Mouse (Mus musculus): ENCODE measurements around the gene Mob3a. TPM values are rescaled to one million over a fixed set of nuclear protein-coding genes. Genes with fewer than 3 reads are reported as not detected.

Mob3a gene
- total and polyA plus RNA-seq, 3 experiments = 56.9 to 84.2 (median 71.4) TPM

DNA sequence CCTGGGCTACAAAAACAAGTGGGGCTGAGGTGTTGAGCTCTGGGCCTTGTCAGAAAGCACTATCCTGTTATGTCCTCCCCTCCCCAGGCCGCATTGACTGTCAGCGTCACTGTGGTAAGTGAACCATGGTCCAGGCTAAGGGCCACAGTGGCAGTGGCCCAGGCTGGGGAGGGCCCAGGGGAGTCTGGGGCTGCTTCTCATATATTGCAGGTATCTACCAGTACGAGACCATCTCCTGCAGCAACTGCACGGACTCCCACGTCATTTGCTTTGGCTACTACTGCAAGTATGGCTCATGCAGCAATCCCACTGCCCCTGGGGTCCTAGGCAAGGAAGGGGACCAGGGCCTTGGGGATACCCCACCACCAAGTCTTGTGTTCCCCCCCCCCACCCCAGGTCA lies 1.9 kb upstream of the Mob3a start:
- H3K27me3 ChIP-seq (replicated peaks) = no peaks in the 10 kb centered on the region
- peak overlapping the region; percentile 81; the same call in 1 of the 2 replicates for H3K9ac ChIP-seq (ENCODE audit: insufficient read depth, low read depth)

DNA sequence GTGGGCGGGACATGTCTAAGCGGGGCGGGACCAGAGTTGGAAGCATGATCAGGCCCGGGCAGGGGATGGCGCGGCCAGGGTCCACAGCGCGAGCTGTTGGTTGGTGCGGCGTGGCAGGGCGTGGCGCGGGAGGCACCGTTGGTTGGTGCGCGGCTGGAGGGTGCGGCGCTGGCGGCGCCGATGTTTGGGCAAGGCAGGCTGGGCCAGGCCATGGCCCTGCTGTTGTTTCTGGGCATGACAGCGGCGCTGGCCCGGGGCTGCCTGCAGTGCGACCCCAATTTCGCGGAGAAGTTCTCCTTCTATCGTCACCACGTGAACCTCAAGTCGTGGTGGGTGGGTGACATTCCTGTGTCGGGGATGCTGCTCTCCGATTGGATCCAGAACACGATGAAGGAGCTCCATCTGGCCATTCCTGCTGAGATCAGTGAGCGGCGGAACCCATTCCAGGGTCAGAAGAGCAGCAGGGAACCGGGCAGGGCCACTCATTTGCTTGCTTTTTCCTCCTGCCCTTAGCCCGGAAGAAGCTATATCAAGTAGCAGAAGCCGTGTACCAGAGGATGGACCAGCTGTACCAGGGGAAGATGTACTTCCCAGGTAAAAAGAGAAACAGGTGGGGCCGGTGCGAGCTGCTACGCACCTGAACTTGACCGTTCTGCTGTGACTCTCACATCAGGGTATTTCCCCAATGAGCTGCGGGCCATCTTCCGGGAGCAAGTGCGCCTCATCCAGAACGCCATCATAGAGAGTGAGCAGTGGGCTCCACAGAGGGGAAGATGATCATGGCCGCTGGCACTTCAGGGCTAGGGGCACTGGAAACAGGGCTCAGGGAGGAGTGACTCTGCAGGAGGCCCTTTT lies 986 bp upstream of the Mob3a start:
- peak overlapping the region; percentile 81 for H3K9ac ChIP-seq (ENCODE audit: insufficient read depth, low read depth)
- H3K4me2 ChIP-seq (ENCODE audit: insufficient read depth, low read depth, poor library complexity, severe bottlenecking) = peak overlapping the region; percentile 86
- peak; percentile 92 for DNase-seq (ENCODE audit: extremely low read depth)
- H3K79me2 ChIP-seq (replicated peaks; ENCODE audit: control insufficient read depth, extremely low read depth, insufficient read depth, poor library complexity, severe bottlenecking) = peaks cover 23% of the 10 kb centered on the region
- dilution Hi-C loops (cut with MboI; ENCODE audit: extremely low pct_ligation_motif_present, extremely low pct_unique_long_range_greater_than_20kb, low sequenced_read_pairs) (no loop called here), in situ Hi-C loops (cut with MboI; ENCODE audit: low pct_ligation_motif_present, low pct_unique_long_range_greater_than_20kb, low sequenced_read_pairs) (no loop called here)
- peaks cover 24 to 43% of the 10 kb centered on the region in 2 experiments for H3K4me1 ChIP-seq (ENCODE audit: control insufficient read depth in 1 of 2, insufficient read depth in 2 of 2)
- H3K27me3 ChIP-seq (replicated peaks) = no peaks in the 10 kb centered on the region
- peak overlapping the region; percentile 78 to 85 (median 78) for H3K4me3 ChIP-seq (replicated peaks in 1 of 3; ENCODE audit: low read depth in 2 of 3, low read length in 2 of 3, poor library complexity in 1 of 3)
- H3K36me3 ChIP-seq (replicated peaks in 1 of 2; ENCODE audit: control insufficient read depth in 1 of 2, insufficient read depth in 1 of 2, low read length in 1 of 2) = peaks cover 23 to 50% of the 10 kb centered on the region in 2 experiments
- no peaks in the 10 kb centered on the region for H3K9me3 ChIP-seq (replicated peaks; ENCODE audit: low read length)
- H3K27ac ChIP-seq (ENCODE audit: insufficient read depth, low read depth) = peak overlapping the region; percentile 61
- no peak; the same call in none of the 2 replicates for TF ChIP-seq HCFC1 (IDR thresholded peaks at IDR 0.05; ENCODE audit: low read depth, low read length)
- peak; percentile 19; the same call in 1 of the 2 replicates for TF ChIP-seq BHLHE40 (IDR thresholded peaks at IDR 0.05; ENCODE audit: low read depth, low read length)
- TF ChIP-seq CTCF (conservative IDR thresholded peaks at IDR 0.05 in 1 of 2, IDR thresholded peaks at IDR 0.05 in 1 of 2; ENCODE audit: low read depth in 2 of 2, low read length in 2 of 2) = no peak
- TF ChIP-seq NELFE (IDR thresholded peaks at IDR 0.05; ENCODE audit: low read depth, low read length) = no peak
- TF ChIP-seq USF2 (conservative IDR thresholded peaks at IDR 0.05; ENCODE audit: low read depth, low read length) = no peak
- TF ChIP-seq E2F4 (IDR thresholded peaks at IDR 0.05; ENCODE audit: insufficient replicate concordance, low read depth, low read length) = no peak
- TF ChIP-seq SIN3A (IDR thresholded peaks at IDR 0.05; ENCODE audit: low read length) = peak; percentile 93
- TF ChIP-seq RCOR1 (conservative IDR thresholded peaks at IDR 0.05; ENCODE audit: low read depth, low read length) = no peak
- no peak for TF ChIP-seq JUND (conservative IDR thresholded peaks at IDR 0.05; ENCODE audit: low read depth, low read length)
- no peak for TF ChIP-seq POLR2AphosphoS2 (IDR thresholded peaks at IDR 0.05; ENCODE audit: low read depth, low read length)
- no peak for TF ChIP-seq CHD2 (IDR thresholded peaks at IDR 0.05; ENCODE audit: low read length)
- TF ChIP-seq MAX (IDR thresholded peaks at IDR 0.05; ENCODE audit: low read length) = peak; percentile 42; the same call in 1 of the 2 replicates
- TF ChIP-seq GABPA (IDR thresholded peaks at IDR 0.05; ENCODE audit: insufficient replicate concordance, low read depth, low read length) = no peak
- TF ChIP-seq POLR2A (IDR thresholded peaks at IDR 0.05; ENCODE audit: low read depth, low read length) = peak; percentile 21; the same call in 1 of the 2 replicates
- TF ChIP-seq NRF1 (IDR thresholded peaks at IDR 0.05; ENCODE audit: low read depth, low read length) = peak; percentile 60
- no peak for TF ChIP-seq JUN (IDR thresholded peaks at IDR 0.05; ENCODE audit: insufficient read depth, low read depth, low read length)
- no peak for TF ChIP-seq TBP (conservative IDR thresholded peaks at IDR 0.05; ENCODE audit: low read depth, low read length)
- no peak for TF ChIP-seq IRF4 (IDR thresholded peaks at IDR 0.05; ENCODE audit: low read depth, low read length)
- no peak; the same call in 1 of the 2 replicates for TF ChIP-seq TCF12 (IDR thresholded peaks at IDR 0.05; ENCODE audit: low read depth, low read length)
- no peak for TF ChIP-seq RAD21 (IDR thresholded peaks at IDR 0.05; ENCODE audit: low read depth, low read length)
- TF ChIP-seq SMC3 (IDR thresholded peaks at IDR 0.05; ENCODE audit: low read depth, low read length) = no peak
- TF ChIP-seq MXI1 (IDR thresholded peaks at IDR 0.05; ENCODE audit: low read depth, low read length) = peak; percentile 94
- TF ChIP-seq ZKSCAN1 (IDR thresholded peaks at IDR 0.05; ENCODE audit: borderline replicate concordance, low read depth, low read length) = no peak
- TF ChIP-seq ZC3H11A (IDR thresholded peaks at IDR 0.05; ENCODE audit: low read depth, low read length) = no peak

More for the DNA sequence above, 1.9 kb upstream of the Mob3a start:
- Histone ChIP-seq H3K9me3 (replicated peaks; ENCODE audit: low read length) (no peaks in the 10 kb centered on the region), H3K79me2 (replicated peaks; ENCODE audit: control insufficient read depth, extremely low read depth, insufficient read depth, poor library complexity, severe bottlenecking) (peaks cover 14% of the 10 kb centered on the region), H3K4me3 (replicated peaks in 1 of 3; ENCODE audit: low read depth in 2 of 3, low read length in 2 of 3, poor library complexity in 1 of 3) (peak overlapping the region; percentile 78 to 85 (median 78)), H3K36me3 (replicated peaks in 1 of 2; ENCODE audit: control insufficient read depth in 1 of 2, insufficient read depth in 1 of 2, low read length in 1 of 2) (peaks cover 32 to 50% of the 10 kb centered on the region in 2 experiments), H3K4me1 (ENCODE audit: control insufficient read depth in 1 of 2, insufficient read depth in 2 of 2) (peaks cover 15 to 34% of the 10 kb centered on the region in 2 experiments), H3K4me2 (ENCODE audit: insufficient read depth, low read depth, poor library complexity, severe bottlenecking) (peak overlapping the region; percentile 86), H3K27ac (ENCODE audit: insufficient read depth, low read depth) (peak overlapping the region; percentile 33; the same call in 1 of the 2 replicates)
- in situ Hi-C loops (cut with MboI; ENCODE audit: low pct_ligation_motif_present, low pct_unique_long_range_greater_than_20kb, low sequenced_read_pairs) (no loop called here), dilution Hi-C loops (cut with MboI; ENCODE audit: extremely low pct_ligation_motif_present, extremely low pct_unique_long_range_greater_than_20kb, low sequenced_read_pairs) (no loop called here)
- TF ChIP-seq MAZ (IDR thresholded peaks at IDR 0.05; ENCODE audit: low read depth, low read length) (no peak), SMC3 (IDR thresholded peaks at IDR 0.05; ENCODE audit: low read depth, low read length) (no peak), ETS1 (conservative IDR thresholded peaks at IDR 0.05; ENCODE audit: low read depth, low read length) (no peak), POLR2AphosphoS2 (IDR thresholded peaks at IDR 0.05; ENCODE audit: low read depth, low read length) (no peak), NELFE (IDR thresholded peaks at IDR 0.05; ENCODE audit: low read depth, low read length) (no peak), TCF12 (IDR thresholded peaks at IDR 0.05; ENCODE audit: low read depth, low read length) (no peak), UBTF (IDR thresholded peaks at IDR 0.05; ENCODE audit: low read depth, low read length) (no peak), ZNF384 (IDR thresholded peaks at IDR 0.05; ENCODE audit: low read depth, low read length) (no peak), MEF2A (IDR thresholded peaks at IDR 0.05; ENCODE audit: borderline replicate concordance, low read depth, low read length) (no peak), CHD2 (IDR thresholded peaks at IDR 0.05; ENCODE audit: low read length) (no peak), ZKSCAN1 (IDR thresholded peaks at IDR 0.05; ENCODE audit: borderline replicate concordance, low read depth, low read length) (no peak), JUND (conservative IDR thresholded peaks at IDR 0.05; ENCODE audit: low read depth, low read length) (no peak), MAX (IDR thresholded peaks at IDR 0.05; ENCODE audit: low read length) (no peak), MYC (IDR thresholded peaks at IDR 0.05; ENCODE audit: low read depth, low read length) (no peak), USF2 (conservative IDR thresholded peaks at IDR 0.05; ENCODE audit: low read depth, low read length) (no peak), EP300 (IDR thresholded peaks at IDR 0.05; ENCODE audit: low read length) (no peak), MAFK (IDR thresholded peaks at IDR 0.05; ENCODE audit: insufficient replicate concordance, low read length) (no peak), KAT2A (IDR thresholded peaks at IDR 0.05; ENCODE audit: insufficient replicate concordance, low read length) (no peak), CHD1 (IDR thresholded peaks at IDR 0.05; ENCODE audit: low read depth, low read length) (no peak), SIN3A (IDR thresholded peaks at IDR 0.05; ENCODE audit: low read length) (no peak)
- no peak for DNase-seq (ENCODE audit: extremely low read depth)
